Mouse (Mus musculus) CH12.LX (cell line): ENCODE measurements at regions not wholly inside any gene's neighbourhood (a gene's known extent, or its start where the extent isn't known, plus 50 kb on each side); places are given as distances from the start of the nearest gene placed in this dataset.

ENCODE experiments used
- DNase-seq: peaks from one replicate; pipeline ENCODE4 v3.0.0-alpha.2; 2013; ENCODE audit errors: extremely low read depth
- H3K27ac ChIP-seq: 2 replicates; pipeline ENCODE4 v1.5.1; 2012; ENCODE audit warnings: low read depth, mild to moderate bottlenecking, control low read depth, moderate library complexity; ENCODE audit not compliant: insufficient read depth
- H3K27me3 ChIP-seq: replicated peaks from 2 replicates; pipeline ENCODE3; 2012; ENCODE audit warnings: inconsistent platforms
- H3K36me3 ChIP-seq, 2 experiments: replicated peaks in 1 of 2; 2 replicates each; pipeline versions ENCODE3 to v1.6.1; 2012; ENCODE audit warnings: inconsistent platforms in 1 of 2, low read length in 1 of 2, mild to moderate bottlenecking in 1 of 2, mixed read lengths in 1 of 2, moderate library complexity in 1 of 2; ENCODE audit not compliant: control insufficient read depth in 1 of 2, insufficient read depth in 1 of 2
- H3K4me1 ChIP-seq, 2 experiments: 2 replicates each; pipeline ENCODE4 v1.6.1; 2012; ENCODE audit warnings: inconsistent platforms in 1 of 2, moderate library complexity in 1 of 2; ENCODE audit not compliant: insufficient read depth in 2 of 2, control insufficient read depth in 1 of 2
- H3K4me2 ChIP-seq: 2 replicates; pipeline ENCODE4 v1.6.1; 2012; ENCODE audit warnings: low read depth, mild to moderate bottlenecking, control low read depth; ENCODE audit not compliant: poor library complexity, insufficient read depth, severe bottlenecking
- H3K4me3 ChIP-seq, 3 experiments: fragments of 150-350 bp in 1 of 3; sonication (generic) in 1 of 3; replicated peaks in 1 of 3; 2 replicates each; pipeline versions ENCODE3 to v1.5.1; 2011 to 2012; ENCODE audit warnings: low read depth in 2 of 3, low read length in 2 of 3, mild to moderate bottlenecking in 2 of 3, moderate library complexity in 2 of 3, control low read depth in 1 of 3, improper control_type of control experiment in 1 of 3, inconsistent platforms in 1 of 3, mixed read lengths in 1 of 3; ENCODE audit not compliant: poor library complexity in 1 of 3
- H3K79me2 ChIP-seq: replicated peaks from 2 replicates; pipeline ENCODE4 v1.6.1; 2012; ENCODE audit warnings: mild to moderate bottlenecking, moderate library complexity; ENCODE audit not compliant: control insufficient read depth, poor library complexity, insufficient read depth, severe bottlenecking; ENCODE audit errors: extremely low read depth
- H3K9ac ChIP-seq: 2 replicates; pipeline ENCODE4 v1.6.1; 2012; ENCODE audit warnings: low read depth, mild to moderate bottlenecking, control low read depth, moderate library complexity; ENCODE audit not compliant: insufficient read depth
- H3K9me3 ChIP-seq: replicated peaks from 2 replicates; pipeline ENCODE3; 2012; ENCODE audit warnings: low read length, inconsistent platforms, mixed read lengths
- BHLHE40 ChIP-seq: IDR thresholded peaks from 2 replicates; pipeline ENCODE4 v1.6.1; 2011; ENCODE audit warnings: mild to moderate bottlenecking, low read depth, low read length, improper control_type of control experiment
- E2F4 ChIP-seq: IDR thresholded peaks from 2 replicates; pipeline ENCODE4 v1.6.1; 2011; ENCODE audit warnings: low read depth, low read length, improper control_type of control experiment; ENCODE audit not compliant: insufficient replicate concordance
- ELF1 ChIP-seq: IDR thresholded peaks from 2 replicates; pipeline ENCODE4 v1.6.1; 2014; ENCODE audit warnings: low read depth, mild to moderate bottlenecking, inconsistent platforms, low read length, improper control_type of control experiment
- ETS1 ChIP-seq: conservative IDR thresholded peaks from 2 replicates; pipeline ENCODE4 v1.6.1; 2012; ENCODE audit warnings: low read depth, mild to moderate bottlenecking, inconsistent platforms, low read length, improper control_type of control experiment, moderate library complexity
- HCFC1 ChIP-seq: IDR thresholded peaks from 2 replicates; pipeline ENCODE4 v1.6.1; 2012; ENCODE audit warnings: low read depth, mild to moderate bottlenecking, inconsistent platforms, low read length, improper control_type of control experiment
- MEF2A ChIP-seq: IDR thresholded peaks from 2 replicates; pipeline ENCODE4 v1.6.1; 2014; ENCODE audit warnings: low read depth, mild to moderate bottlenecking, inconsistent platforms, low read length, improper control_type of control experiment, borderline replicate concordance
- MYC ChIP-seq: IDR thresholded peaks from 2 replicates; pipeline ENCODE4 v1.6.1; 2011; ENCODE audit warnings: low read depth, mild to moderate bottlenecking, improper control_type of control experiment, low read length
- NELFE ChIP-seq: IDR thresholded peaks from 2 replicates; pipeline ENCODE4 v1.6.1; 2011; ENCODE audit warnings: low read depth, low read length, improper control_type of control experiment
- POLR2A ChIP-seq: IDR thresholded peaks from 2 replicates; pipeline ENCODE4 v1.6.1; 2011; ENCODE audit warnings: low read depth, mild to moderate bottlenecking, improper control_type of control experiment, low read length
- RAD21 ChIP-seq: IDR thresholded peaks from 2 replicates; pipeline ENCODE4 v1.6.1; 2011; ENCODE audit warnings: low read depth, mild to moderate bottlenecking, low read length, improper control_type of control experiment, moderate library complexity
- TBP ChIP-seq: conservative IDR thresholded peaks from 2 replicates; pipeline ENCODE4 v1.6.1; 2011; ENCODE audit warnings: low read depth, low read length, improper control_type of control experiment
- USF2 ChIP-seq: conservative IDR thresholded peaks from 2 replicates; pipeline ENCODE4 v1.6.1; 2011; ENCODE audit warnings: low read depth, low read length, improper control_type of control experiment
- ZC3H11A ChIP-seq: IDR thresholded peaks from 2 replicates; pipeline ENCODE4 v1.6.1; 2012; ENCODE audit warnings: low read depth, mild to moderate bottlenecking, inconsistent platforms, low read length, improper control_type of control experiment
- ZMIZ1 ChIP-seq: IDR thresholded peaks from 2 replicates; pipeline ENCODE4 v1.6.1; 2012; ENCODE audit warnings: low read depth, mild to moderate bottlenecking, inconsistent platforms, low read length, improper control_type of control experiment
- ZNF384 ChIP-seq: IDR thresholded peaks from 2 replicates; pipeline ENCODE4 v1.6.1; 2012; ENCODE audit warnings: low read depth, low read length, improper control_type of control experiment, inconsistent platforms
- dilution Hi-C: fragments of 300-500 bp; cut with MboI; formaldehyde crosslinking; loops from 2 replicates; pipeline ENCODE4 v1.14.3; 2020; ENCODE audit warnings: low sequenced_read_pairs; ENCODE audit not compliant: extremely low pct_unique_long_range_greater_than_20kb, extremely low pct_ligation_motif_present
- in situ Hi-C: fragments of 300-500 bp; cut with MboI; formaldehyde crosslinking; loops from 3 replicates; pipeline ENCODE4 v1.14.3; 2019; ENCODE audit warnings: low sequenced_read_pairs, low pct_ligation_motif_present, low pct_unique_long_range_greater_than_20kb, mixed read lengths

GRCm38 (mm10) chr2:17168896-17169295 is 562.4 kb downstream of the Nebl start:
- TF ChIP-seq ELF1 (no peak), HCFC1 (no peak), E2F4 (no peak), BHLHE40 (no peak), MEF2A (no peak), POLR2A (no peak), ZMIZ1 (no peak)
- no peak overlapping the region for H3K9ac ChIP-seq
- H3K4me3 ChIP-seq: no peak overlapping the region
- no peaks in the 10 kb centered on the region for H3K36me3 ChIP-seq
- no peak overlapping the region for H3K27ac ChIP-seq
- no peaks in the 10 kb centered on the region for H3K4me1 ChIP-seq
- in situ Hi-C loops (no loop called here), dilution Hi-C loops (no loop called here)
- no peaks in the 10 kb centered on the region for H3K79me2 ChIP-seq
- H3K9me3 ChIP-seq: no peaks in the 10 kb centered on the region
- no peak for DNase-seq
- no peaks in the 10 kb centered on the region for H3K27me3 ChIP-seq
- no peak overlapping the region for H3K4me2 ChIP-seq

- Histone ChIP-seq H3K27me3 (no peaks in the 10 kb centered on the region), H3K4me1 (no peaks in the 10 kb centered on the region), H3K27ac (no peak overlapping the region), H3K4me2 (no peak overlapping the region), H3K9ac (no peak overlapping the region), H3K9me3 (no peaks in the 10 kb centered on the region), H3K36me3 (no peaks in the 10 kb centered on the region), H3K4me3 (no peak overlapping the region), H3K79me2 (no peaks in the 10 kb centered on the region)
- DNase-seq: no peak
- dilution Hi-C loops: no loop called here
- no peak for TF ChIP-seq ETS1
- TF ChIP-seq TBP: no peak
- no peak for TF ChIP-seq NELFE
- no peak for TF ChIP-seq RAD21
- TF ChIP-seq ZNF384: no peak
- no peak for TF ChIP-seq USF2
- in situ Hi-C loops: no loop called here
Observed at GRCm38 (mm10) chr2:17165016-17165415, 566.2 kb downstream of the Nebl start.

GRCm38 (mm10) chr2:17158463-17158862 is 572.8 kb downstream of the Nebl start:
- Histone ChIP-seq H3K27ac (no peak overlapping the region), H3K27me3 (no peaks in the 10 kb centered on the region), H3K79me2 (no peaks in the 10 kb centered on the region), H3K9me3 (no peaks in the 10 kb centered on the region), H3K36me3 (no peaks in the 10 kb centered on the region), H3K4me3 (no peak overlapping the region), H3K9ac (no peak overlapping the region), H3K4me1 (no peaks in the 10 kb centered on the region), H3K4me2 (no peak overlapping the region)
- no peak for DNase-seq
- in situ Hi-C loops: no loop called here
- TF ChIP-seq ZC3H11A: no peak
- no peak for TF ChIP-seq MYC
- dilution Hi-C loops: no loop called here
